Mouse (Mus musculus) hindbrain, embryonic 16.5 days (tissue): ENCODE results near the gene Atg16l2. TPM values are rescaled to one million over a fixed set of nuclear protein-coding genes. Genes with fewer than 3 reads are reported as not detected.

Source experiments
- ATAC-seq: fragments of 200-750 bp; cut with Nextera tagmentation; 2 replicates; pipeline ENCODE4 v1.8.0; 2017; ENCODE audit warnings: moderate TSS enrichment, moderate library complexity
- H3K27ac ChIP-seq: fragments of 300-500 bp; sonication (generic); 2 replicates; pipeline ENCODE4 v1.5.1; 2014; ENCODE audit warnings: low read depth, mild to moderate bottlenecking, control low read depth, low read length, moderate library complexity
- H3K27me3 ChIP-seq: fragments of 300-500 bp; sonication (generic); replicated peaks from 2 replicates; pipeline ENCODE4 v1.6.1; 2014; ENCODE audit warnings: low read length; ENCODE audit not compliant: control insufficient read depth, insufficient read depth
- H3K36me3 ChIP-seq: fragments of 300-500 bp; sonication (generic); 2 replicates; pipeline ENCODE4 v1.6.1; 2014; ENCODE audit warnings: mild to moderate bottlenecking, low read length, moderate library complexity, mixed read lengths; ENCODE audit not compliant: control insufficient read depth, insufficient read depth
- H3K4me1 ChIP-seq: fragments of 300-500 bp; sonication (generic); 2 replicates; pipeline ENCODE4 v1.6.1; 2014; ENCODE audit warnings: low read depth, low read length; ENCODE audit not compliant: control insufficient read depth, insufficient read depth
- H3K4me2 ChIP-seq: fragments of 300-500 bp; sonication (generic); 2 replicates; pipeline ENCODE4 v1.6.1; 2014; ENCODE audit warnings: mild to moderate bottlenecking, low read length, control low read depth, moderate library complexity
- H3K4me3 ChIP-seq: fragments of 300-500 bp; sonication (generic); 2 replicates; pipeline ENCODE4 v1.5.1; 2014; ENCODE audit warnings: mild to moderate bottlenecking, low read length, control low read depth, moderate library complexity
- H3K9ac ChIP-seq: fragments of 300-500 bp; sonication (generic); 2 replicates; pipeline ENCODE4 v1.6.1; 2014; ENCODE audit warnings: low read depth, mild to moderate bottlenecking, control low read depth, low read length, moderate library complexity
- H3K9me3 ChIP-seq: fragments of 300-500 bp; sonication (generic); 2 replicates; pipeline ENCODE4 v1.6.1; 2014; ENCODE audit warnings: mild to moderate bottlenecking, low read length, moderate library complexity; ENCODE audit not compliant: control insufficient read depth
- WGBS: fragments of 180-500 bp; shearing (Covaris S2); extraction: QIAGEN DNeasy Blood & Tissue Kit; methylation state at CpG from one replicate; pipeline ENCODE4 v1.1.7; 2014; 5-methylcytosine and 5-hydroxymethylcytosine counted together
- polyA plus RNA-seq: library from polyadenylated mRNA; unstranded; fragments of >200 nt; fragmentation: Nextera tagmentation; extraction: Ambion mirVana; gene quantifications from 2 replicates; pipeline ENCODE4 v1.2.1, GENCODE M21; 2015

Atg16l2 gene
- polyA plus RNA-seq, 1 experiment from 2014 or later, result 34.0 TPM

DNA sequence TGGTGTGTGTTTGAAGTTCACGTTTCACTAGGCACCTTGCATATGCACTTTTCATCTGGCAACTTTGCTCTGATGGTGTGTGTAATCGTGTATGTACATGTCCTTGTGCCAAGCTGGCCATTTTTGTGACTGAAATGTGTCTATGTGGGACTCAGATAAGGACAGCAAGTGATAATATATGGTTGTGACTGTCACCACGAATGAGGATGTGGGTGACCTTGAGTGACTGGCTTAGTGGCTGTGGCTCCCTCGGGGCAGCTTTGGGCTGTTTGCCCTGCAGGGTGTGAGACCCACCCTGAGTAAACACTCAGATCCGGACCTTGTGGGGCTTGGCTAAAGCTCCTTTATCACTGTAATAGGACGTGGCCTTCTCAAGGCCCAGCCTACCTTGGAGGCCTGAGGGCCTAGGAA lies 14.5 kb upstream of the Atg16l2 start:
- no peaks in the 10 kb centered on the region for H3K36me3 ChIP-seq
- peaks cover 8% of the 10 kb centered on the region for H3K4me1 ChIP-seq
- ATAC-seq, result no peak
- WGBS, result 66% methylated on average over 6 of the region's 6 CpGs
- peaks cover 2% of the 10 kb centered on the region; the same call in 1 of the 2 replicates for H3K27me3 ChIP-seq
- H3K27ac ChIP-seq, result no peak overlapping the region
- no peak overlapping the region for H3K4me3 ChIP-seq
- no peaks in the 10 kb centered on the region for H3K9me3 ChIP-seq
- no peak overlapping the region for H3K4me2 ChIP-seq
- no peak overlapping the region for H3K9ac ChIP-seq

DNA sequence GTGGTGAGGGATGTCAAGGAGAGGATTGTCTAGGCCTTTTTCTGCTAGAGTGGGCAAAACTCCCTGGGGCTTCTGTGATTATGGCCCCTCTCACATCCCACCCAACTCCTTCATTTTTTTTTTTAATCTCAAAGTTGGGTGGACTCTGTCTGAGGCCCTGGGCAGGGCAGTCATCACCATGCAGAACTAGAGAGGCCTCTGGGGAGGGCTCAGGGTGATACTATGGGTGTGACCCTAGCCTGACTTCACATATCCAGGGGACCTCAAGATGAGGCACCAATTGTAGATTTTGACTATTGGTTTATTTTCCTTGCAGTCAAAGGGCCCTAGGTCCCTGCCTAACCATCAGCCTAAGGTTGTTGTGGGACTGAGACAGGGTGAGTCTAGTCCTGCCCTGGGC lies 13.6 kb upstream of the Atg16l2 start:
- Histone ChIP-seq H3K36me3 (no peaks in the 10 kb centered on the region), H3K27ac (no peak overlapping the region), H3K4me1 (peaks cover 10% of the 10 kb centered on the region), H3K4me3 (no peak overlapping the region), H3K4me2 (no peak overlapping the region), H3K9me3 (no peaks in the 10 kb centered on the region), H3K27me3 (peaks cover 2% of the 10 kb centered on the region; the same call in 1 of the 2 replicates), H3K9ac (no peak overlapping the region)
- ATAC-seq, result no peak

DNA sequence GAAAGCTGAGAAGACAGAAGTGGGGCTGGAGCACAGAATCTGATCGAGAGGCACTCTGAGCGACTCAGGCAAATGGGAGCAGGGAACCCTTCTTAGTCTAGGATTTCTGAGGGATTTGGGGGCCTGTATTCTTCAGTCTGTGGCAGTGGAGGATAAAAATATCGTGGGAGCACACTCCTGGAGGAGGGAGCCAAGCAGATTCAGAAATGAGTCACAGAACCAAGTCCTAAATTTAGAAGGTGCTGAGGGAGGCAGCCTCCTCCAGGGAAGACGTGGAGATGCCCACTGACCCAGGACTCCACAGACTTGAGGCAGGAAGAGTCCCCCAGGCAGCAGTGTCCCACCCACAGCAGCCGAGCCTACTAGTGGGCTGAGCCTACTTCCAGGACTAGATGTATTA lies 12.3 kb upstream of the Atg16l2 start:
- H3K27ac ChIP-seq, result no peak overlapping the region
- H3K36me3 ChIP-seq, result no peaks in the 10 kb centered on the region
- peaks cover 4% of the 10 kb centered on the region for H3K4me1 ChIP-seq
- no peak overlapping the region for H3K4me2 ChIP-seq
- no peak overlapping the region for H3K9ac ChIP-seq
- 66% methylated on average over 5 of the region's 5 CpGs for WGBS
- no peak for ATAC-seq
- H3K4me3 ChIP-seq, result no peak overlapping the region
- no peaks in the 10 kb centered on the region for H3K27me3 ChIP-seq
- no peaks in the 10 kb centered on the region for H3K9me3 ChIP-seq

GRCm38 (mm10) chr7:101313033-101313432 lies 11.0 kb upstream of the Atg16l2 start:
- no peaks in the 10 kb centered on the region for H3K9me3 ChIP-seq
- H3K27me3 ChIP-seq, result no peaks in the 10 kb centered on the region
- no peaks in the 10 kb centered on the region for H3K36me3 ChIP-seq
- no peak overlapping the region for H3K4me2 ChIP-seq
- H3K4me3 ChIP-seq, result no peak overlapping the region
- WGBS, result 72% methylated on average over 3 of the region's 3 CpGs
- H3K9ac ChIP-seq, result no peak overlapping the region
- no peak overlapping the region for H3K27ac ChIP-seq
- no peak for ATAC-seq
- peaks cover 4% of the 10 kb centered on the region for H3K4me1 ChIP-seq

DNA sequence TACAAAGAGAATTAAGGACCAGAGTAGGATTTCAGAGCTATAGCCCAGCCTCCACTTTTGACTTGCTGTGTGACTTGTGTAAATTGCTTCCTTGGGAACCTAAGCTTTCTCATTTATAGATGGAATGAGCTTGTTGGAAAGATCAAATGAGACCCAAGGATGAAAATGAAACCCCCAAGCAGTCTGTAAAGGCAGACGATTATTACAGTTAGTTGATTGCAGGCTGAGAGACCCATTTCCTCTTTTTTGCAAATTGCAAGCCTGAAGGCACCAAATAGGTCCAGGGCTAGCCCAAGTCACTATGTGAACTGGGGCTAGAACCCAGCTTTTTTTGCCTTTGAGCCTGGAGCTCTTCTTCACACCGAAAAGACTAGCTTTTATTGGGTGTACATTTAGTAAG lies 9.0 kb upstream of the Atg16l2 start:
- Histone ChIP-seq H3K27ac (peak overlapping the region; percentile 60; the same call in 1 of the 2 replicates), H3K4me2 (peak overlapping the region; percentile 55), H3K27me3 (no peaks in the 10 kb centered on the region), H3K4me1 (peaks cover 4% of the 10 kb centered on the region), H3K4me3 (peak overlapping the region; percentile 60), H3K9ac (peak overlapping the region; percentile 49), H3K9me3 (no peaks in the 10 kb centered on the region), H3K36me3 (no peaks in the 10 kb centered on the region)
- no peak for ATAC-seq
- 32% methylated on average over 2 of the region's 2 CpGs for WGBS

DNA sequence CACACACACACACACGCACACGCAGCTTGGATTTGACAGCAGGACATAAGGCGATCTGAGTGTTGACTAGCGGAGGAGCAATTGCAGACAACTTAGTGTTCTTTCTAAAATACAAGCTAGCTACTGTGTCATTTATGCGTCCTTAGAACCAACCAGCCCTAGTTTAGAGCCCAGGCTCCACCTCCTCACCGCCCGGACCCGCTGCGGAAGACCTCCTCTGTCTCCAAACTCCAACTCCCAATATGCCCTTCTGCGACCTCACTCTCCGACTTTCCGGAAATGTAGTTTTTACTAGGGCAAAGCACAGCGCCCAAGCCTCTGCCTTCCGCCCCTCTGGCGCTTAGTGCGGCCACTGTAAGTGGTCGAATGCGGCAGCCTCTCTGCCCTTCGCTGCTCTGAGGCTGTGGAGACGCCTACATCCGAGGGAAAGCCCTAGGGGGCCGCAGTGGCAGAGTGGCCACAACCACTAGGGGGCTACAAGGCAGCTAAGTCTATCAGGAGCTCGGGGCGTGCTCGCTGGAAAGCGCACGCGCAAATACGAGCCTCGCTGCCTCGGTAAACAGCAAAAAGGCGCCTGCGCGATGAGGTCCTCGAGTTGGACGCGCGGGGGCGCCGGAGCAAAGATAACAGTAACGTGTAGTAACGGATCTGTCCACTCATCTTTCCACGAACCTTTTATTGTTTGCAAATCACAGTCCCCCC lies 8.4 kb upstream of the Atg16l2 start:
- Histone ChIP-seq H3K36me3 (no peaks in the 10 kb centered on the region), H3K4me3 (peak overlapping the region; percentile 60), H3K4me1 (peaks cover 4% of the 10 kb centered on the region), H3K9ac (peak overlapping the region; percentile 74), H3K27ac (peak overlapping the region; percentile 91), H3K27me3 (no peaks in the 10 kb centered on the region), H3K4me2 (peak overlapping the region; percentile 70), H3K9me3 (no peaks in the 10 kb centered on the region)
- WGBS, result under 1% methylated on average over 43 of the region's 43 CpGs
- peak; percentile 96 for ATAC-seq

DNA sequence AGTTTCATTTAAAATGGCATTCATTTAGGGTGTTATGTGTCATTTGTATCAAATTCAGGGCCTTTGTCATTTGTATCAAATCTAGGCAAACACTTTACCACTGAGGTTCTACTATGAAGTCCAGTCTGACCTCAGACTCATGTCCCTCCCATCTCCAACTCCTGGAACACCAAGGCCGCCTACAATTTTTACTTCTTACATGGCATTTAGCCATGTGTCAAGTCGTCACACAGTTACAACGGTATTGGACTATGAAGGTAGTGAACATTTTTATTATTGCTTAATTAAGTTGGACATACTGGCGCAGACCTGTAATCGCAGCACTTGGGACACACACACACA lies 7.9 kb upstream of the Atg16l2 start:
- H3K36me3 ChIP-seq, result no peaks in the 10 kb centered on the region
- peak overlapping the region; percentile 91 for H3K27ac ChIP-seq
- H3K27me3 ChIP-seq, result no peaks in the 10 kb centered on the region
- H3K4me1 ChIP-seq, result peaks cover 4% of the 10 kb centered on the region
- H3K9me3 ChIP-seq, result no peaks in the 10 kb centered on the region
- no peak for ATAC-seq
- peak overlapping the region; percentile 70 for H3K4me2 ChIP-seq
- H3K4me3 ChIP-seq, result peak overlapping the region; percentile 60
- 30% methylated on average over 5 of the region's 5 CpGs for WGBS
- H3K9ac ChIP-seq, result peak overlapping the region; percentile 74

DNA sequence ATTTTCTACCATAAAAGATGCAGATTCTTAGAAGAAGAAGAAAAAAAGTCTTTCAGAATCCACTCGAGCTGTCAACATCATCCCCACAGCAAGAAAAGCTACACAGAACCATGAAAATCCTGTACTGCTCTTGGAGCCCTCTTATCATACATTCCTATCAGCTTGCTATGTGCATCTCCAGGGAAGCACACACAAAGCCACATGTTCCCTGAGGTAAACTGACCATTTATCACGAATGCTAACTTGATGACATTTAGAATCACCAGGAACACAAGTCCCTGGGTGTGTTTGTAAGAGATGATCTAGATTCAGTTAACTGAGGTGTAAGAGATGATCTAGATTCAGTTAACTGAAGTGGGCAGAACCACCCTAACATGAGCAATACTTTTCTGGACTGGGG lies 4.8 kb upstream of the Atg16l2 start:
- H3K27ac ChIP-seq, result no peak overlapping the region

DNA sequence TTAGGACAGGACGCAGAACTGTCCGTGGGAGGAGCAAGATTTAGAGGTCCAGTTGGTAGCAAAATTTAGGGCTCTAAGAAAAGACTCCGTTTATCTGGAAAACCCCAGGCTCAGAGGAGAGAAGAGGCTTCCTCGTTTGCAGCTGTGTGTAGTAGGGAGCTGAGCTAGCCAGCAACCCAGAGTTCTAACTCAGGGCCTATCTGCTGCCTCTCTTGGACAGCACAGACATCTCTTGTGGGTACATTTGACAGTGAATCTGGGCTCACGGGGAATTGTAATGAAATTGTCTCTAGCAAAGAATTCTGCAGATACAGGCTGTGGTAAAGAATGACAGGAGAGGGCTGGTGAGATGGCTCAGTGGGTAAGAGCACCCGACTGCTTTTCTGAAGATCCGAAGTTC lies 640 bp upstream of the Atg16l2 start:
- Histone ChIP-seq H3K27me3 (0 out of 2 replicates have a peak, but pooled peaks cover 2% of the 10 kb centered on the region), H3K27ac (no peak overlapping the region), H3K4me1 (peaks cover 12% of the 10 kb centered on the region), H3K9ac (peak overlapping the region; percentile 73), H3K9me3 (no peaks in the 10 kb centered on the region), H3K4me2 (peak overlapping the region; percentile 83), H3K4me3 (peak overlapping the region; percentile 72), H3K36me3 (no peaks in the 10 kb centered on the region)
- WGBS, result 33% methylated on average over 7 of the region's 7 CpGs
- ATAC-seq, result no peak

More for the DNA sequence above, 4.8 kb upstream of the Atg16l2 start:
- Histone ChIP-seq H3K36me3 (no peaks in the 10 kb centered on the region), H3K4me3 (no peak overlapping the region), H3K4me2 (no peak overlapping the region), H3K9me3 (no peaks in the 10 kb centered on the region), H3K4me1 (peaks cover 9% of the 10 kb centered on the region), H3K9ac (no peak overlapping the region), H3K27me3 (no peaks in the 10 kb centered on the region)
- ATAC-seq, result no peak
- 50% methylated on average over 2 of the region's 2 CpGs for WGBS
